ENCODE assay signal across 24 mouse cellular contexts in genomic region chr8:3495578-3496427, GRCm38 (mm10). TPM values are rescaled to one million over a fixed set of nuclear protein-coding genes. Genes with fewer than 3 reads are reported as not detected.
DNase-seq lines count a peak whose midpoint lies in the region; ATAC-seq and TF ChIP-seq lines count a peak whose summit lies in the region.
"Had no signal": no experiment of that assay in that cellular context is flagged by ENCODE, and none has a peak within 500 bp of the region (broad histone marks: within the 10 kb centered on the region; RNA-seq: fewer than 3 reads in every experiment).

No protein-coding gene starts in this region.

- H3K27ac ChIP-seq in forebrain, embryonic 10.5 days = no peak overlapping the region
- H3K27ac ChIP-seq in forebrain, postnatal 0 days (ENCODE audit: low read depth, low read length) = no peak overlapping the region
- H3K27ac ChIP-seq in limb, embryonic 12.5 days = no peak overlapping the region
- H3K27ac ChIP-seq in neural tube, embryonic 15.5 days (replicated peaks) = no peak overlapping the region
- H3K27ac ChIP-seq: gastrocnemius, adult 2 months; hindbrain, embryonic 15.5 days; limb, embryonic 13.5 days; liver, embryonic 14.5 days had no signal

- 98% methylated on average over 44 of the region's 44 CpGs for WGBS in forebrain, embryonic 10.5 days
- WGBS in forebrain, postnatal 0 days = 97% methylated on average over 44 of the region's 44 CpGs
- 96% methylated on average over 44 of the region's 44 CpGs for WGBS in limb, embryonic 12.5 days
- WGBS in neural tube, embryonic 15.5 days = 97% methylated on average over 44 of the region's 44 CpGs

- no peak overlapping the region for H3K9ac ChIP-seq in forebrain, postnatal 0 days
- no peak overlapping the region for H3K9ac ChIP-seq in limb, embryonic 12.5 days (replicated peaks)
- no peak overlapping the region for H3K9ac ChIP-seq in neural tube, embryonic 15.5 days (replicated peaks)
- H3K9ac ChIP-seq: hindbrain, embryonic 15.5 days; limb, embryonic 13.5 days; liver, embryonic 14.5 days had no signal

- peaks cover 31% of the 10 kb centered on the region for H3K9me3 ChIP-seq in forebrain, embryonic 10.5 days
- no peaks in the 10 kb centered on the region for H3K9me3 ChIP-seq in forebrain, postnatal 0 days (ENCODE audit: low read length)
- peaks cover 9% of the 10 kb centered on the region for H3K9me3 ChIP-seq in G1E (replicated peaks)
- peaks cover 24% of the 10 kb centered on the region for H3K9me3 ChIP-seq in limb, embryonic 12.5 days
- H3K9me3 ChIP-seq in neural tube, embryonic 15.5 days (replicated peaks) = no peaks in the 10 kb centered on the region
- H3K9me3 ChIP-seq: hindbrain, embryonic 15.5 days had no signal

- no peak overlapping the region for H3K4me2 ChIP-seq in forebrain, postnatal 0 days (ENCODE audit: low read depth)
- no peak overlapping the region for H3K4me2 ChIP-seq in limb, embryonic 12.5 days
- no peak overlapping the region for H3K4me2 ChIP-seq in neural tube, embryonic 15.5 days
- H3K4me2 ChIP-seq: hindbrain, embryonic 15.5 days; limb, embryonic 13.5 days had no signal

- no peaks in the 10 kb centered on the region for H3K27me3 ChIP-seq in forebrain, embryonic 10.5 days (ENCODE audit: poor library complexity, severe bottlenecking)
- H3K27me3 ChIP-seq in forebrain, postnatal 0 days (ENCODE audit: insufficient read depth, low read length) = no peaks in the 10 kb centered on the region
- H3K27me3 ChIP-seq in G1E (ENCODE audit: insufficient read depth, low read length) = no peaks in the 10 kb centered on the region; the same call in 1 of the 2 replicates
- no peaks in the 10 kb centered on the region for H3K27me3 ChIP-seq in limb, embryonic 12.5 days
- H3K27me3 ChIP-seq in neural tube, embryonic 15.5 days (replicated peaks) = no peaks in the 10 kb centered on the region
- H3K27me3 ChIP-seq: hindbrain, embryonic 15.5 days; limb, embryonic 13.5 days had no signal

- no peak for TF ChIP-seq CTCF in forebrain, postnatal 0 days (IDR thresholded peaks at IDR 0.05; ENCODE audit: low read depth)
- TF ChIP-seq CTCF in G1E (IDR thresholded peaks at IDR 0.05; ENCODE audit: low read depth, low read length) = no peak

- H3K36me3 ChIP-seq in forebrain, embryonic 10.5 days (replicated peaks) = peaks cover 49% of the 10 kb centered on the region
- peaks cover 23% of the 10 kb centered on the region for H3K36me3 ChIP-seq in forebrain, postnatal 0 days (ENCODE audit: insufficient read depth)
- peaks cover 26% of the 10 kb centered on the region for H3K36me3 ChIP-seq in G1E (replicated peaks)
- H3K36me3 ChIP-seq in limb, embryonic 12.5 days = peaks cover 49% of the 10 kb centered on the region
- H3K36me3 ChIP-seq in neural tube, embryonic 15.5 days = peaks cover 39% of the 10 kb centered on the region

- no peak for DNase-seq in forebrain, embryonic 10.5 days (ENCODE audit: extremely low spot score, low spot score)
- no peak for DNase-seq in forebrain, postnatal 0 days
- DNase-seq in right cerebral cortex, postnatal 14 days = peak; percentile 16
- DNase-seq in right cerebral cortex, postnatal 36 days (ENCODE audit: low spot score in 2 of 2) = no peak
- DNase-seq in G1E (ENCODE audit: low spot score) = no peak
- DNase-seq: adrenal gland, postnatal 14 days; cerebellum, adult 11-12 months; gastrocnemius, adult 2 months; heart, postnatal 4 days; midbrain, embryonic 14.5 days; thymus, postnatal 36 days had no signal

- H3K4me1 ChIP-seq in forebrain, embryonic 10.5 days = peaks cover 31% of the 10 kb centered on the region
- peaks cover 5% of the 10 kb centered on the region; the same call in 1 of the 2 replicates for H3K4me1 ChIP-seq in forebrain, postnatal 0 days (ENCODE audit: insufficient read depth)
- H3K4me1 ChIP-seq in G1E (ENCODE audit: insufficient read depth, low read depth, low read length) = peaks cover 42% of the 10 kb centered on the region
- H3K4me1 ChIP-seq in limb, embryonic 12.5 days (replicated peaks) = peaks cover 5% of the 10 kb centered on the region
- H3K4me1 ChIP-seq in neural tube, embryonic 15.5 days = peaks cover 43% of the 10 kb centered on the region

- 0 out of 2 replicates have a peak overlapping the region, but pooled peaks have one; percentile 8 for H3K4me3 ChIP-seq in forebrain, embryonic 10.5 days
- no peak overlapping the region for H3K4me3 ChIP-seq in forebrain, postnatal 0 days (ENCODE audit: low read depth, low read length)
- peak overlapping the region; percentile 3; the same call in 1 of the 2 replicates for H3K4me3 ChIP-seq in G1E (ENCODE audit: low read depth, low read length)
- H3K4me3 ChIP-seq in limb, embryonic 12.5 days (replicated peaks) = 0 out of 2 replicates have a peak overlapping the region, but pooled peaks have one; percentile 1
- H3K4me3 ChIP-seq in neural tube, embryonic 15.5 days (replicated peaks) = no peak overlapping the region
- H3K4me3 ChIP-seq: gastrocnemius, adult 2 months; hindbrain, embryonic 15.5 days; limb, embryonic 13.5 days; myocyte had no signal

- ATAC-seq in forebrain, postnatal 0 days = no peak
- ATAC-seq in G1E (ENCODE audit: extremely low read depth, insufficient number of reproducible peaks, low FRiP score, poor library complexity, severe bottlenecking) = no peak
- ATAC-seq in limb, embryonic 12.5 days (ENCODE audit: insufficient number of reproducible peaks, insufficient read depth, low FRiP score, low TSS enrichment, low read depth) = no peak
- no peak for ATAC-seq in neural tube, embryonic 15.5 days (ENCODE audit: low FRiP score)
- ATAC-seq: intestine, embryonic 16.5 days had no signal

RNA-seq across cellular contexts. Expression of gene Zfp358, which starts 2.9 kb away (rescaled TPM):
- polyA plus RNA-seq in forebrain, embryonic 10.5 days (2016; fragmentation: Nextera tagmentation; extraction: Ambion mirVana) = 61.6 and 64.8 TPM in 2 replicates
- total RNA-seq in forebrain, postnatal 0 days (2014; rRNA removed) = 64.6 and 85.3 TPM in 2 replicates
- polyA plus RNA-seq in forebrain, postnatal 0 days (2015; fragmentation: Nextera tagmentation; extraction: Ambion mirVana) = 64.7 and 67.9 TPM in 2 replicates
- total RNA-seq in G1E (2014; fragmentation: Nextera tagmentation) = 25.7 and 26.6 TPM in 2 replicates
- 6.6 and 7.4 TPM in 2 replicates for total RNA-seq in G1E (2017)
- polyA plus RNA-seq in G1E (2012) = 19.2 and 22.7 TPM in 2 replicates
- polyA plus RNA-seq in limb, embryonic 12.5 days (2016; fragmentation: Nextera tagmentation; extraction: Ambion mirVana) = 61.1 and 68.1 TPM in 2 replicates
- 62.7 and 64.3 TPM in 2 replicates for polyA plus RNA-seq in neural tube, embryonic 15.5 days (2015; fragmentation: Nextera tagmentation; extraction: Ambion mirVana)

RNA-seq across cellular contexts. Expression of gene Mcoln1, which starts 4.5 kb away (rescaled TPM):
- polyA plus RNA-seq in forebrain, embryonic 10.5 days (2016; fragmentation: Nextera tagmentation; extraction: Ambion mirVana) = 56.9 and 59.3 TPM in 2 replicates
- 63.5 and 77.6 TPM in 2 replicates for total RNA-seq in forebrain, postnatal 0 days (2014; rRNA removed)
- 69.8 and 80.5 TPM in 2 replicates for polyA plus RNA-seq in forebrain, postnatal 0 days (2015; fragmentation: Nextera tagmentation; extraction: Ambion mirVana)
- 42.4 and 43.6 TPM in 2 replicates for total RNA-seq in G1E (2014; fragmentation: Nextera tagmentation)
- total RNA-seq in G1E (2017) = 41.5 and 46.9 TPM in 2 replicates
- 144 and 171 TPM in 2 replicates for polyA plus RNA-seq in G1E (2012)
- 52.9 and 59.4 TPM in 2 replicates for polyA plus RNA-seq in limb, embryonic 12.5 days (2016; fragmentation: Nextera tagmentation; extraction: Ambion mirVana)
- 97.7 and 106 TPM in 2 replicates for polyA plus RNA-seq in neural tube, embryonic 15.5 days (2015; fragmentation: Nextera tagmentation; extraction: Ambion mirVana)

RNA-seq across cellular contexts. Expression of gene Pnpla6, which starts 19.4 kb away (rescaled TPM):
- polyA plus RNA-seq in forebrain, embryonic 10.5 days (2016; fragmentation: Nextera tagmentation; extraction: Ambion mirVana) = 21.2 and 22.1 TPM in 2 replicates
- total RNA-seq in forebrain, postnatal 0 days (2014; rRNA removed) = 42.6 and 56.4 TPM in 2 replicates
- polyA plus RNA-seq in forebrain, postnatal 0 days (2015; fragmentation: Nextera tagmentation; extraction: Ambion mirVana) = 22.2 and 26.3 TPM in 2 replicates
- total RNA-seq in G1E (2014; fragmentation: Nextera tagmentation) (39.8 and 61.5 TPM in 2 replicates), G1E (2017) (33.9 and 34.3 TPM in 2 replicates)
- polyA plus RNA-seq in G1E (2012) = 21.4 and 25.1 TPM in 2 replicates
- polyA plus RNA-seq in limb, embryonic 12.5 days (2016; fragmentation: Nextera tagmentation; extraction: Ambion mirVana) = 22.9 and 29.5 TPM in 2 replicates
- polyA plus RNA-seq in neural tube, embryonic 15.5 days (2015; fragmentation: Nextera tagmentation; extraction: Ambion mirVana) = 42.5 and 44.3 TPM in 2 replicates

RNA-seq across cellular contexts. Expression of gene Tex45, which starts 25.1 kb away (rescaled TPM):
- polyA plus RNA-seq in forebrain, embryonic 10.5 days (2016; fragmentation: Nextera tagmentation; extraction: Ambion mirVana) = not detected in 2 replicates
- 0.15 TPM in 1 of 2 replicates, not detected in the other for total RNA-seq in forebrain, postnatal 0 days (2014; rRNA removed)
- 0.18 and 0.68 TPM in 2 replicates for polyA plus RNA-seq in forebrain, postnatal 0 days (2015; fragmentation: Nextera tagmentation; extraction: Ambion mirVana)
- total RNA-seq in G1E (2014; fragmentation: Nextera tagmentation) (not detected in 2 replicates), G1E (2017) (0.11 TPM in 1 of 2 replicates, not detected in the other)
- not detected in 2 replicates for polyA plus RNA-seq in G1E (2012)
- not detected in 2 replicates for polyA plus RNA-seq in limb, embryonic 12.5 days (2016; fragmentation: Nextera tagmentation; extraction: Ambion mirVana)
- 0.50 and 0.61 TPM in 2 replicates for polyA plus RNA-seq in neural tube, embryonic 15.5 days (2015; fragmentation: Nextera tagmentation; extraction: Ambion mirVana)
- total RNA-seq: adrenal gland, postnatal 14 days; CH12.LX; gastrocnemius, adult 2 months; granulocyte monocyte progenitor cell, adult 5-6 weeks had no signal
- polyA plus RNA-seq: heart, embryonic 14.5 days; intestine, embryonic 16.5 days; kidney, embryonic 14.5 days; large intestine, adult 2 months; limb, embryonic 13.5 days; lung, embryonic 16.5 days; myocyte had no signal

RNA-seq across cellular contexts. Expression of gene Pex11g, which starts 28.3 kb away (rescaled TPM):
- 4.5 and 5.8 TPM in 2 replicates for polyA plus RNA-seq in forebrain, embryonic 10.5 days (2016; fragmentation: Nextera tagmentation; extraction: Ambion mirVana)
- total RNA-seq in forebrain, postnatal 0 days (2014; rRNA removed) = 1.1 and 1.3 TPM in 2 replicates
- polyA plus RNA-seq in forebrain, postnatal 0 days (2015; fragmentation: Nextera tagmentation; extraction: Ambion mirVana) = 2.0 and 2.2 TPM in 2 replicates
- total RNA-seq in G1E (2014; fragmentation: Nextera tagmentation) = 5.0 and 5.6 TPM in 2 replicates
- 1.9 and 2.1 TPM in 2 replicates for total RNA-seq in G1E (2017)
- polyA plus RNA-seq in G1E (2012) = 1.1 and 1.2 TPM in 2 replicates
- polyA plus RNA-seq in limb, embryonic 12.5 days (2016; fragmentation: Nextera tagmentation; extraction: Ambion mirVana) = 5.9 and 7.6 TPM in 2 replicates
- 4.0 and 5.7 TPM in 2 replicates for polyA plus RNA-seq in neural tube, embryonic 15.5 days (2015; fragmentation: Nextera tagmentation; extraction: Ambion mirVana)

Comparison
In these comparisons a context has a peak if more than half of its experiments do, and no peak if none do; other contexts are left out.
1. H3K4me3 ChIP-seq: peak in forebrain, embryonic 10.5 days (single experiment), G1E (single experiment) and limb, embryonic 12.5 days (single experiment); none in forebrain, postnatal 0 days (single experiment) and neural tube, embryonic 15.5 days (single experiment).